Mouse (Mus musculus) liver, postnatal 0 days (tissue): ENCODE measurements around the gene Caskin2.
"Not testable (repeated sequence)": the region's sequence is repeated elsewhere in the genome, so short reads cannot be mapped to it uniquely, and the experiment has no call there.

Experiments used
- CTCF ChIP-seq: sonication (generic); IDR thresholded peaks from 2 replicates; pipeline ENCODE4 v1.5.1; 2016; ENCODE audit warnings: antibody characterized with exemption, low read depth
- EP300 ChIP-seq: IDR thresholded peaks from 2 replicates; pipeline ENCODE4 v1.6.1; 2016; ENCODE audit warnings: antibody characterized with exemption, low read depth, mild to moderate bottlenecking

DNA sequence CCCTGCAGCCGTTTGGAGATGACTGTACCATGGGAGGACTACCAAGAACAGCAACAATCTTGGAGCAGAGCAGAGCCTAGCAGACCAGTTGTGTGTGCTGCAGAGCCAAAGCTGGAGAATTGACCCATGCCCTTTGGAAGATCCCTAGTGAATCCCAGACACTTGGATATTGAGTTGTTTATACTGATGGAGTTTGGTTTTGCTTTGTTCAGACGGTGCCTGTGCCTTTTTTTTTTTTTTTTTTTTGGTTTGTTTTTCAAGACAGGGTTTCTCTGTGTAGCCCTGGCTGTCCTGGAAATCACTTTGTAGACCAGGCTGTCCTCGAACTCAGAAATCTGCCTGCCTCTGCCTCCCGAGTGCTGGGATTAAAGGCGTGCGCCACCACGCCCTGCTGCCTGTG is 51.3 kb downstream of the Caskin2 start:
- not testable (repeated sequence) for TF ChIP-seq EP300, CTCF
